Mouse (Mus musculus) lung, embryonic 14.5 days (tissue): ENCODE data around the gene Mfsd8. TPM values are rescaled to one million over a fixed set of nuclear protein-coding genes. Genes with fewer than 3 reads are reported as not detected.
"Not testable (repeated sequence)": the region's sequence is repeated elsewhere in the genome, so short reads cannot be mapped to it uniquely, and the experiment has no call there.

ENCODE experiments used
- ATAC-seq: fragments of 200-750 bp; cut with Nextera tagmentation; 2 replicates; pipeline ENCODE4 v1.8.0; 2017; ENCODE audit warnings: mild to moderate bottlenecking, moderate TSS enrichment, moderate library complexity; ENCODE audit not compliant: insufficient read depth
- DNase-seq: peaks from one replicate; pipeline ENCODE4 v3.0.0-alpha.2; 2015
- H3K27ac ChIP-seq: fragments of 300-500 bp; sonication (generic); 2 replicates; pipeline ENCODE4 v1.5.1; 2014; ENCODE audit warnings: low read depth, mild to moderate bottlenecking, moderate library complexity
- H3K27me3 ChIP-seq: fragments of 300-500 bp; sonication (generic); 2 replicates; pipeline ENCODE4 v1.6.1; 2014; ENCODE audit warnings: low read length, control low read depth; ENCODE audit not compliant: insufficient read depth
- H3K36me3 ChIP-seq: fragments of 300-500 bp; sonication (generic); 2 replicates; pipeline ENCODE4 v1.6.1; 2014; ENCODE audit warnings: control low read depth; ENCODE audit not compliant: insufficient read depth
- H3K4me1 ChIP-seq: fragments of 300-500 bp; sonication (generic); 2 replicates; pipeline ENCODE4 v1.6.1; 2014; ENCODE audit warnings: antibody characterized with exemption, control low read depth; ENCODE audit not compliant: insufficient read depth
- H3K4me2 ChIP-seq: fragments of 300-500 bp; sonication (generic); 2 replicates; pipeline ENCODE4 v1.6.1; 2014; ENCODE audit warnings: mild to moderate bottlenecking
- H3K4me3 ChIP-seq: fragments of 300-500 bp; sonication (generic); 2 replicates; pipeline ENCODE4 v1.5.1; 2014; ENCODE audit warnings: low read depth, low read length
- H3K9ac ChIP-seq: fragments of 300-500 bp; sonication (generic); 2 replicates; pipeline ENCODE4 v1.6.1; 2014
- H3K9me3 ChIP-seq: fragments of 300-500 bp; sonication (generic); 2 replicates; pipeline ENCODE4 v1.6.1; 2016; ENCODE audit warnings: low read depth, low read length, control low read depth
- CTCF ChIP-seq: IDR thresholded peaks from 2 replicates; pipeline ENCODE4 v1.5.1; 2016; ENCODE audit warnings: antibody characterized with exemption, low read depth
- WGBS: fragments of 180-500 bp; shearing (Covaris S2); extraction: QIAGEN DNeasy Blood & Tissue Kit; methylation state at CpG from one replicate; pipeline ENCODE4 v1.1.7; 2014; 5-methylcytosine and 5-hydroxymethylcytosine counted together
- polyA plus RNA-seq: library from polyadenylated mRNA; unstranded; fragments of >200 nt; fragmentation: Nextera tagmentation; extraction: Ambion mirVana; gene quantifications from 2 replicates; pipeline ENCODE4 v1.2.1, GENCODE M21; 2014

The Mfsd8 gene
- 7.1 and 8.6 TPM in 2 replicates for polyA plus RNA-seq

DNA sequence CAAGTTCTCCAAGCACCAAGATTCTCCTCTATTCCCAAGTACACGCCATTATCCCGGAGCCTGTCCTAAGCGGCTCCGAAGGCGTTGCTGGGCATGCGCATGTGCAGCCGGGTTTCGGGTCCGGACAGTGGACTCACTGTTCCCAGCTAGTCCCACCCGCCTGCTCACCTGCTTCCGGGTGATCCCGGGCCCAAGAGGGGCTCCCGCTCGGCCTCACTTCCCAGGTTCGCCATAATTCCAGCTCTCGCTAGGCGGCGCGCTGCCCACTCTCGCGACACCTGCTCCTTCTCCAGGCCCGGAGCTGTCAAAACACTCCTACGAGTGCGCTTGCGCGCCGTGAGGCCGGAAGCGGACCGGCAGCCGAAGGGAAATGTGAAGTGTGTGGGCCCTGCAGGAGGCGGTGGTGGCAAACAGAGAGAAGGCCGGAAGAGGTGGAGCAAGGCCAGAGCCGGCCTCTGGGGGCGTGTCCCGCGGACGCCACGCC, at the start of gene Mfsd8:
Mfsd8 (minus strand) TSS at position 414 of the 484 bp plus-strand sequence.
- H3K27me3 ChIP-seq, H3K36me3 ChIP-seq, H3K4me1 ChIP-seq, H3K9me3 ChIP-seq: not testable (repeated sequence)
- peak; percentile 98 for ATAC-seq
- Histone ChIP-seq H3K27ac (peak within 1 kb of the TSS; percentile 69; the same call in 1 of the 2 replicates), H3K9ac (peak within 1 kb of the TSS; percentile 58), H3K4me3 (peak within 1 kb of the TSS; percentile 46), H3K4me2 (peak within 1 kb of the TSS; percentile 71)
- DNase-seq = peak; percentile 96
- peak; percentile 77 for TF ChIP-seq CTCF
- under 1% methylated on average over 34 of the region's 39 CpGs for WGBS

- H3K27me3 ChIP-seq, H3K9me3 ChIP-seq, H3K27ac ChIP-seq, H3K36me3 ChIP-seq, H3K4me1 ChIP-seq, ATAC-seq: not testable (repeated sequence)
- H3K4me2 ChIP-seq = peak overlapping the region; percentile 74
- H3K4me3 ChIP-seq = peak overlapping the region; percentile 47
- H3K9ac ChIP-seq = peak overlapping the region; percentile 53
- peak; percentile 21 for DNase-seq
- 2% methylated on average over 19 of the region's 24 CpGs for WGBS
Measured at GRCm38 (mm10) chr3:40894336-40894735, 47.6 kb upstream of the Mfsd8 start.

- peak overlapping the region; percentile 47 for H3K4me3 ChIP-seq
- H3K9me3 ChIP-seq, H3K27me3 ChIP-seq, H3K36me3 ChIP-seq, H3K27ac ChIP-seq, H3K4me1 ChIP-seq: not testable (repeated sequence)
- H3K4me2 ChIP-seq = peak overlapping the region; percentile 59
- DNase-seq (peak; percentile 96), ATAC-seq (peak; percentile 100)
- under 1% methylated on average over 38 of the region's 38 CpGs for WGBS
- TF ChIP-seq CTCF = peak; percentile 77
- H3K9ac ChIP-seq = peak overlapping the region; percentile 48
Measured at GRCm38 (mm10) chr3:40893816-40894258, 47.2 kb upstream of the Mfsd8 start.

DNA sequence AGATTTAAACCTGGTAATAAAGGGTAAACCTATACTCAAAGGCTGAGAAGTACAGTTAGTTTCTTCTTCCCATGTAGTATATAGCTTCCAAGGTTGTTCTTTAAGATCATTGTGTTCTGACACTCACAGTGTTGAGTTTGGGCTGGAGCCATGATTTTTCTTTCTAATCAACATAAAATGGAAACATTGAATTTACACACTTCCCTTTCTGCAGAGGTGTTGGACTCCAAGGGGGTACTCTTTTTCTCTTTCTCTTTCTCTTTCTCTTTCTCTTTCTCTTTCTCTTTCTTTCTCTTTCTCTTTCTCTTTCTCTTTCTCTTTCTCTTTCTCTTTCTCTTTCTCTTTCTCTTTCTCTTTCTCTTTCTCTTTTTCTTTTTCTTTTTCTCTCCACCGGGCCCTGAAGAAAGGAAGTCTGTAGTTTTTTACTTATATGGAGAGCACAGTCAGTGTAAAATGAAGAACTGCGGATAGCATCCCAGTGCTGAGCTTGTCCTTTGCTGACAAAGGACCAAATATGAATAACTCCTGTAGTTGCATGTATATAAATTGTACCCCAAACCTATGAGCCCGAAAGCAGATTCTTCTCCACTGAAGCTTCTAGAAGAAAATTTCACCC, 6.5 kb upstream of the Mfsd8 start:
- not testable (repeated sequence) for H3K27ac ChIP-seq, H3K4me1 ChIP-seq, ATAC-seq, H3K4me3 ChIP-seq, H3K9me3 ChIP-seq, H3K9ac ChIP-seq, H3K27me3 ChIP-seq, DNase-seq, H3K4me2 ChIP-seq, H3K36me3 ChIP-seq
- WGBS = 91% methylated on average over 3 of the region's 3 CpGs

DNA sequence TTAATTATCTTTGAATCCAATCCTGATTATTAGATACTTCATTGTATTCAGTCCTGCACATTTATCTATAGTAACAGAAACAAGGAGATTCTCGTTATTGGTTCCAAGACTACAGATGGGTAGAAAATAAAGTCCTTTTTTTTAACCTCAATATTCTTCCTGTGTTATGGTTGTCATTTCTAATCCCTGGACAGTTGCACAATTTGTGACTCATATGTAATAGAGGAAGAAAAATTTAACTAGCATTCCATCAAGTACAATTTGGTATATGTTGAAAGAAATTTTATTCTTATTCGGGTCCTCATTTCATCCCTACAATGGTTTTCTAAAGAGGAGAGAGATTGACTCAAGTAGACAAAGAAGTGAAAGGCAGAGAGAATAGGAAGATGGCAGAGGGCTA, 1.2 kb upstream of the Mfsd8 start:
- H3K36me3 ChIP-seq, H3K4me2 ChIP-seq, H3K9ac ChIP-seq, H3K27me3 ChIP-seq, H3K4me3 ChIP-seq, ATAC-seq, H3K4me1 ChIP-seq, DNase-seq, H3K9me3 ChIP-seq, H3K27ac ChIP-seq: not testable (repeated sequence)
- 91% methylated on average over 2 of the region's 2 CpGs for WGBS

- peak overlapping the region; percentile 71 for H3K4me2 ChIP-seq
- peak overlapping the region; percentile 47 for H3K9ac ChIP-seq
- DNase-seq = peak; percentile 50
- ATAC-seq, H3K9me3 ChIP-seq, H3K4me1 ChIP-seq, H3K27me3 ChIP-seq, H3K36me3 ChIP-seq: not testable (repeated sequence)
- H3K27ac ChIP-seq = 0 out of 2 replicates have a peak overlapping the region, but pooled peaks have one; percentile 30
- 1% methylated on average over 16 of the region's 21 CpGs for WGBS
- peak; percentile 50 for TF ChIP-seq CTCF
- peak overlapping the region; percentile 46 for H3K4me3 ChIP-seq
Measured at GRCm38 (mm10) chr3:40847018-40847417, 332 bp upstream of the Mfsd8 start.

DNA sequence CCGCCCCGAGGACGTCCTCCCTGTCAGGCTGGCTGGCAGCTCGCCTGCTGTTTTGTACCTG, 101 bp upstream of the Mfsd8 start, which contains the start of gene Abhd18:
Abhd18 (plus strand) TSS at position 14 of the 61 bp plus-strand sequence.
- WGBS = no CpG with 5 or more reads among the region's 4 CpGs
- not testable (repeated sequence) for H3K36me3 ChIP-seq, H3K27me3 ChIP-seq, ATAC-seq, DNase-seq, H3K9me3 ChIP-seq, H3K4me1 ChIP-seq
- peak within 1 kb of the TSS; percentile 71 for H3K4me2 ChIP-seq
- H3K4me3 ChIP-seq = peak within 1 kb of the TSS; percentile 46
- H3K9ac ChIP-seq = peak within 1 kb of the TSS; percentile 58
- peak within 1 kb of the TSS; percentile 69; the same call in 1 of the 2 replicates for H3K27ac ChIP-seq

GRCm38 (mm10) chr3:40845521-40845920, 1.2 kb downstream of the Mfsd8 start:
- not testable (repeated sequence) for H3K9me3 ChIP-seq, H3K4me1 ChIP-seq, H3K27ac ChIP-seq, H3K36me3 ChIP-seq, H3K9ac ChIP-seq, H3K27me3 ChIP-seq, ATAC-seq, DNase-seq
- 80% methylated on average over 5 of the region's 6 CpGs for WGBS
- H3K4me2 ChIP-seq = peak overlapping the region; percentile 71
- H3K4me3 ChIP-seq = peak overlapping the region; percentile 46
